Mouse (Mus musculus): ENCODE measurements around the gene 1500011B03Rik. TPM values are rescaled to one million over a fixed set of nuclear protein-coding genes. Genes with fewer than 3 reads are reported as not detected.

1500011B03Rik gene
- polyA plus RNA-seq, 1 experiment from 2014 or later = 94.3 TPM

DNA sequence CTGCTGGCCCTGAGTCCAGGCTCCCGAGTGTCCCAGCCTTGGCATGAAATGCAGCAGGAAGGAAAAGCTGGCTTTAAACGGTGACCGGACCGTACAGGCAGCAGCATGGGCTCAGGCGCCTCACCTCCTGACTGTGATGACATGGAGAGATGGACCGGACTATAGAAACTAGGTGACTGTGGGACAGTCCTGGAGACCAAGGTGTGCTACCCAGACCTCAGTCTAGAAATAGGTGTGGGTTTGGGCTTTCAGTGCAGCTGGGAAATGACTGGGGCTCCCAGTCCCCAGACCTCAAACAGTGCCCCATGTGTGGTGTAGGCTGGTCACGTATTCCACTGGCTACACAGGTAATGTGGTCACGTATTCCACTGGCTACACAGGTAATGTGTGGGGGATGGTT, 16.6 kb downstream of the 1500011B03Rik start:
- no peak overlapping the region for H3K4me3 ChIP-seq (ENCODE audit: low read depth, low read length)
- no peaks in the 10 kb centered on the region for H3K9me3 ChIP-seq (ENCODE audit: control insufficient read depth, low read length)
- no peak for DNase-seq (ENCODE audit: low spot score)
- H3K4me1 ChIP-seq (replicated peaks; ENCODE audit: control insufficient read depth, insufficient read depth, low read length) = no peaks in the 10 kb centered on the region
- H3K27me3 ChIP-seq (replicated peaks; ENCODE audit: control insufficient read depth, insufficient read depth, low read length) = no peaks in the 10 kb centered on the region
- peaks cover 70% of the 10 kb centered on the region for H3K36me3 ChIP-seq (ENCODE audit: control insufficient read depth, insufficient read depth, low read length)
- H3K9ac ChIP-seq (ENCODE audit: low read length) = no peak overlapping the region
- no peak for ATAC-seq (replicated peaks; ENCODE audit: low FRiP score, low TSS enrichment, low read depth)
- H3K4me2 ChIP-seq (ENCODE audit: low read length) = no peak overlapping the region
- no peak overlapping the region for H3K27ac ChIP-seq (ENCODE audit: low read depth)
- WGBS = 84% methylated on average over 8 of the region's 8 CpGs

DNA sequence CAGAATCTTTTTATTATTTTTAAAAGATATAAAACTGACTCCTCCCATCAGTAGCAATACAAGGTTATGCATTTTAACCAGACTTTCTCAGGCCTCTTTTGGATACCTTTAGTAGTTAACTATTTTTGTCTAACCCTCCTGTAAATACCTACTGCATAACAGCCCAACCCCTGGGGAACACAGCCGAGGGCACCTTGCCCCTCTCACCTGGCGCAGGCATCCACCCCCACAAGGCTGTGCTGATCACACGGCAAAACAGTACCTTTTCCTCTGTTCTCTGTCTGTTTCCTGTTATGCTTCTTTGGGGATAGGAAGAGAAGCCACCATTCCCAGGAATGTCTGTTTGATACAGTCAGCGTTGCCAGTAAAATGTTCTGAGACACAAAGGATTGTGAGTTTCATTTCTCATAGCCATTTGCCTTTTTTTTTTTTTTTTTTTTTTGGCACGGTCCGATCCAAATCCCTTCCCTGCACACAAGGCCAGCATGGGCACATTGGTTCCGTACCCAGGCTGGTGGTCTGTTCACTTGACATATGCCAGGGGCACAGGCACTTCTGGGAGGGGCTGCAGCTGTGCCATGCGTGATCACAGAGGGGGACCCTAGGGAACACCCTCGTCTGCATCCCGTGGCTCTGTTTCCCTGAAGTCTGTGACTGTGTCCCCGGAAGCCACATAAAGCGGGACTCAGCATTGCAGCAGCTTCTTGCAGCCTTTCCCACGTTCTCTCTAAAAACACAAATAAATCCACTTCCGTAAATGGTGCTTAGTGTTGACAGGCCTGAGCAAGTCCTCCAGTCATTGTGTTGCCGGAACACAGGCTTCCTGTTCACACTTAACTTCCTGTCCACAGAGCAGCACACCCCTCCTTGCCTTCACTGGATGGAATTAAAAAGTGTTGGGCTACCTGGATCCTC, 17.6 kb downstream of the 1500011B03Rik start:
- Histone ChIP-seq H3K4me3 (ENCODE audit: low read depth, low read length) (no peak overlapping the region), H3K4me1 (replicated peaks; ENCODE audit: control insufficient read depth, insufficient read depth, low read length) (0 out of 2 replicates have a peak, but pooled peaks cover 2% of the 10 kb centered on the region), H3K36me3 (ENCODE audit: control insufficient read depth, insufficient read depth, low read length) (peaks cover 74% of the 10 kb centered on the region), H3K4me2 (ENCODE audit: low read length) (no peak overlapping the region), H3K9me3 (ENCODE audit: control insufficient read depth, low read length) (no peaks in the 10 kb centered on the region), H3K27me3 (replicated peaks; ENCODE audit: control insufficient read depth, insufficient read depth, low read length) (no peaks in the 10 kb centered on the region), H3K27ac (ENCODE audit: low read depth) (no peak overlapping the region; the same call in 1 of the 2 replicates), H3K9ac (ENCODE audit: low read length) (no peak overlapping the region)
- DNase-seq (ENCODE audit: low spot score) (no peak), ATAC-seq (replicated peaks; ENCODE audit: low FRiP score, low TSS enrichment, low read depth) (no peak)
- WGBS = 75% methylated on average over 15 of the region's 15 CpGs

DNA sequence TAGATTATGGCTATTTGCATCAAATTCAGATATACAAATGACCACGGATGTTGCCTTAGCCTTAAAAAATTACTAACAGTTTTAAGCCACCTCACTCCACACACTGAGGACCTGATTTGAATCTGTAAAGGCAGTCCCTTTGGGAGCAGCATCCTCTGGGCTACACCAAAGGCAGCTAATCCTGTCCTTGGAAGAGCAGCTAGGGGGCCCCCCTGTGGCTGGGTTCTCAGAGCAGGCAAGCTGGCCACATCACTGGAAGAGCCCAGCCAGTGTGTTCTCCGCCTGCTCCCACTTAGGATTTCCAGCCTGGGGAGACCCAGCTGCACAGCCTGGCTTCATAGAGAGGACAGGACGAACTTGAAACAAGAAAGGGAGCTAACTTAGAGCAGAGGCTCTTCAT, 18.3 kb downstream of the 1500011B03Rik start:
- peaks cover 79% of the 10 kb centered on the region for H3K36me3 ChIP-seq (ENCODE audit: control insufficient read depth, insufficient read depth, low read length)

DNA sequence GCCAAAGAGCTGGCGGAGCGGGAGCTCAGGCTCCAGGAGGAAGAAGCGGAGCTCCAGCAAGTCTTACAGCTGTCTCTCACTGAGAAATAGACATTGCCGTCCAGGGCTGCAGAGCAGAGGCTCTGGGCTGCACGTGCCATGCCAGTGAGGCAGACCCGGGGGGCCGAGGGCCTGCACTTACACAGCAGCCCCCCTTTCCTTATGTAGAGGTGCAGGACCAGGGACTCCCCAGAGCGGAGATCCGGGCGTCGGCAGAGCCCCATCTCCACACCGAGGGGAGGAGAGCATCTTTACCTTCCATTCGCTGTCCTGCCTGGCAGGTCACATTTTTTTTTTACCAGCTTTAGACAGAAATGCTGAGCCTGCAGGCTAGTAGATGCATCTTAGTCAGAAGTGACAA, 18.9 kb downstream of the 1500011B03Rik start:
- no peaks in the 10 kb centered on the region for H3K27me3 ChIP-seq (replicated peaks; ENCODE audit: control insufficient read depth, insufficient read depth, low read length)
- H3K9me3 ChIP-seq (ENCODE audit: control insufficient read depth, low read length) = no peaks in the 10 kb centered on the region
- H3K4me2 ChIP-seq (ENCODE audit: low read length) = no peak overlapping the region
- no peak overlapping the region for H3K4me3 ChIP-seq (ENCODE audit: low read depth, low read length)
- 0 out of 2 replicates have a peak, but pooled peaks cover 2% of the 10 kb centered on the region for H3K4me1 ChIP-seq (replicated peaks; ENCODE audit: control insufficient read depth, insufficient read depth, low read length)
- DNase-seq (ENCODE audit: low spot score) (no peak), ATAC-seq (replicated peaks; ENCODE audit: low FRiP score, low TSS enrichment, low read depth) (no peak)
- H3K9ac ChIP-seq (ENCODE audit: low read length) = no peak overlapping the region
- H3K27ac ChIP-seq (ENCODE audit: low read depth) = no peak overlapping the region
- H3K36me3 ChIP-seq (ENCODE audit: control insufficient read depth, insufficient read depth, low read length) = peaks cover 80% of the 10 kb centered on the region
- 93% methylated on average over 13 of the region's 13 CpGs for WGBS

More for the DNA sequence above, 18.3 kb downstream of the 1500011B03Rik start:
- 56% methylated on average over 3 of the region's 3 CpGs for WGBS
- no peak overlapping the region for H3K4me2 ChIP-seq (ENCODE audit: low read length)
- H3K9ac ChIP-seq (ENCODE audit: low read length) = no peak overlapping the region
- ATAC-seq (replicated peaks; ENCODE audit: low FRiP score, low TSS enrichment, low read depth) (no peak), DNase-seq (ENCODE audit: low spot score) (no peak)
- no peaks in the 10 kb centered on the region for H3K9me3 ChIP-seq (ENCODE audit: control insufficient read depth, low read length)
- 0 out of 2 replicates have a peak, but pooled peaks cover 2% of the 10 kb centered on the region for H3K4me1 ChIP-seq (replicated peaks; ENCODE audit: control insufficient read depth, insufficient read depth, low read length)
- H3K27me3 ChIP-seq (replicated peaks; ENCODE audit: control insufficient read depth, insufficient read depth, low read length) = no peaks in the 10 kb centered on the region
- no peak overlapping the region for H3K4me3 ChIP-seq (ENCODE audit: low read depth, low read length)
- H3K27ac ChIP-seq (ENCODE audit: low read depth) = no peak overlapping the region

DNA sequence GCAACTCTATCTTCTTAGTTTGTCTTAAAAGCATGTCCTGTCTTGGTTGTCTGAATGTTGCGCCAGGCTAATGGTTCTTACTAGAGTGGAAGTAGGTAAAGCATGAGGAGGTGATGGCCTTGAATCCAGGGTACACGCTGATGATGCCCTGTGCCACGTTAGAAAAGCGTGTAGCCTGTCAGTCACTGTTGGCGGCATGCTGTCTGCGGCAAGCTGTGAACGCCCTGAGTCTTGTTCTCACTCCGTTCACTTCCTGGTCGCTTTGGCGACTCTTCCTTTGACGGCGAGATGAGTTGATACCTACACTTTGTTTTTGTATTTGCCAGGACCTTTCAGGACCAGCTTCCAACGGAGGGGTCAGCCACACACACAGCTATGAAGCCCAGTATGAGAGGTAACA, 20.0 kb downstream of the 1500011B03Rik start:
- no peak overlapping the region for H3K27ac ChIP-seq (ENCODE audit: low read depth)
- DNase-seq (ENCODE audit: low spot score) (no peak), ATAC-seq (replicated peaks; ENCODE audit: low FRiP score, low TSS enrichment, low read depth) (no peak)
- H3K4me3 ChIP-seq (ENCODE audit: low read depth, low read length) = no peak overlapping the region
- H3K4me2 ChIP-seq (ENCODE audit: low read length) = no peak overlapping the region
- H3K9ac ChIP-seq (ENCODE audit: low read length) = no peak overlapping the region
- peaks cover 80% of the 10 kb centered on the region for H3K36me3 ChIP-seq (ENCODE audit: control insufficient read depth, insufficient read depth, low read length)
- no peaks in the 10 kb centered on the region for H3K27me3 ChIP-seq (replicated peaks; ENCODE audit: control insufficient read depth, insufficient read depth, low read length)
- no peaks in the 10 kb centered on the region for H3K9me3 ChIP-seq (ENCODE audit: control insufficient read depth, low read length)
- H3K4me1 ChIP-seq (replicated peaks; ENCODE audit: control insufficient read depth, insufficient read depth, low read length) = 0 out of 2 replicates have a peak, but pooled peaks cover 2% of the 10 kb centered on the region
- 88% methylated on average over 13 of the region's 13 CpGs for WGBS

DNA sequence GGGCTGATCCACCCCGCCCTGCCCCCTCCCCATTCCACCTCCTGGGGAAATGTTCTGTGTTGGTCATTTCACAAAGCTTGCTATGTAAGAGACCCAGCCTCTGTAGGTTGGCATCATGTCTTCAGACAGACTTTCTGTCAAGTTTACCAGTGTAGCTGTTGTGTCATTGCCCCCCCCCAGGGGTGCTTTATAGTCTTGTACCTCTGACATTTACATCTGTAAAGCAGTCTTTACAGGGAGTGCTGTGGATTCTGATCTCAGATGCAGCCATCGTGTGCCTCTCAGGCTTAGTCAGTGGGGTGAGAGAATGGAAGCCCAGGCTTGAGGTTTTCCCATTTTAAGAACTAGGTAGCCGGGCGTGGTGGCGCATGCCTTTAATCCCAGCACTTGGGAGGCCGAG, 21.4 kb downstream of the 1500011B03Rik start:
- Histone ChIP-seq H3K27me3 (replicated peaks; ENCODE audit: control insufficient read depth, insufficient read depth, low read length) (no peaks in the 10 kb centered on the region), H3K9ac (ENCODE audit: low read length) (no peak overlapping the region), H3K4me2 (ENCODE audit: low read length) (no peak overlapping the region), H3K36me3 (ENCODE audit: control insufficient read depth, insufficient read depth, low read length) (peaks cover 71% of the 10 kb centered on the region), H3K4me3 (ENCODE audit: low read depth, low read length) (no peak overlapping the region), H3K4me1 (replicated peaks; ENCODE audit: control insufficient read depth, insufficient read depth, low read length) (peaks cover 4% of the 10 kb centered on the region; the same call in 1 of the 2 replicates), H3K27ac (ENCODE audit: low read depth) (no peak overlapping the region), H3K9me3 (ENCODE audit: control insufficient read depth, low read length) (no peaks in the 10 kb centered on the region)
- WGBS = 92% methylated on average over 6 of the region's 6 CpGs
- ATAC-seq (replicated peaks; ENCODE audit: low FRiP score, low TSS enrichment, low read depth) = no peak
- no peak for DNase-seq (ENCODE audit: low spot score)

DNA sequence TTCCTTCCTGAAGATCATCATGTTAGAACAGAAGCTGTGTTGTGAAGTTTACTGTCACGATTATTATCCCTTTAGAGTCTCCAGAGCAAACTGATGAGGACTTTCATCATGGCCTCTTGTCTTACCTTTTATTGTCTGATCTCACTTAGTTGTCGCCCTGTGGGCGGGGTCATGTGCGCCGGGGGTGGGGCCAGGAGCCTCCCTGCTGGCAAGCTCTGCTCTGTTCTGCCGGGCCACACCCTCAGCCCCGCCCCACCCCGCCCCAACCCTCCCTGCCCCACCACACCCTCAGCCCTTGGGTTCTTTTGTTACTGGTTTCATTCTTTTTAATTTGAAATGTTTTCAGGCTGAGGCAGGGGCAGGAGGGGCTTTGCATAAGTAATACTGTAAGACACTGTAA, 22.2 kb downstream of the 1500011B03Rik start:
- Histone ChIP-seq H3K4me2 (ENCODE audit: low read length) (no peak overlapping the region), H3K36me3 (ENCODE audit: control insufficient read depth, insufficient read depth, low read length) (peaks cover 71% of the 10 kb centered on the region), H3K9ac (ENCODE audit: low read length) (no peak overlapping the region), H3K27ac (ENCODE audit: low read depth) (no peak overlapping the region), H3K9me3 (ENCODE audit: control insufficient read depth, low read length) (no peaks in the 10 kb centered on the region), H3K4me3 (ENCODE audit: low read depth, low read length) (no peak overlapping the region), H3K4me1 (replicated peaks; ENCODE audit: control insufficient read depth, insufficient read depth, low read length) (peaks cover 12% of the 10 kb centered on the region; the same call in 1 of the 2 replicates), H3K27me3 (replicated peaks; ENCODE audit: control insufficient read depth, insufficient read depth, low read length) (no peaks in the 10 kb centered on the region)
- no peak for ATAC-seq (replicated peaks; ENCODE audit: low FRiP score, low TSS enrichment, low read depth)
- 16% methylated on average over 8 of the region's 8 CpGs for WGBS
- no peak for DNase-seq (ENCODE audit: low spot score)

DNA sequence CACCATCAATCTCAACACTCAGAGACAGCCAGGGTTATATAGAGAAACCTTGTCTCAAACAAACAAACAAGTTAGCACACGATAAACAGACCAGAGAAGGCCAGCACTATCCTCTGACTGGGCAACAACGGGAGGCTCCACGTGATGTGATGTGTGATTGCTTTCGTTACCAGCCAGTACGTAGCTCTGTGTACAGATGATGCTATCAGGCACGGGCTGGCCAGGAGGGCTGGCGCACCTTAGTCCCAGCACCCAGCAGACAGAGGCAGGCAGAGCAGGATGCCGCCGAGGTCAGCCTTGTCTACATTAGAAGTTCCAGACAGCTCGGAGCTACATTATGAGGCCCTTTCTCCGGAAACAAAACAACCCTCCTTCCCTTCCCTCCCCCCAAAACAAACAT, 23.4 kb downstream of the 1500011B03Rik start:
- 76% methylated on average over 11 of the region's 11 CpGs for WGBS
- H3K9ac ChIP-seq (ENCODE audit: low read length) = no peak overlapping the region
- no peak for ATAC-seq (replicated peaks; ENCODE audit: low FRiP score, low TSS enrichment, low read depth)

More for the DNA sequence above, 23.4 kb downstream of the 1500011B03Rik start:
- no peaks in the 10 kb centered on the region for H3K9me3 ChIP-seq (ENCODE audit: control insufficient read depth, low read length)
- no peak overlapping the region for H3K4me3 ChIP-seq (ENCODE audit: low read depth, low read length)
- no peaks in the 10 kb centered on the region for H3K27me3 ChIP-seq (replicated peaks; ENCODE audit: control insufficient read depth, insufficient read depth, low read length)
- H3K4me1 ChIP-seq (replicated peaks; ENCODE audit: control insufficient read depth, insufficient read depth, low read length) = peaks cover 17% of the 10 kb centered on the region; the same call in 1 of the 2 replicates
- no peak overlapping the region for H3K27ac ChIP-seq (ENCODE audit: low read depth)
- no peak overlapping the region for H3K4me2 ChIP-seq (ENCODE audit: low read length)
- DNase-seq (ENCODE audit: low spot score) = no peak
- peaks cover 64% of the 10 kb centered on the region for H3K36me3 ChIP-seq (ENCODE audit: control insufficient read depth, insufficient read depth, low read length)
